Mouse (Mus musculus): Measurements from ENCODE around the gene Nckap1l. TPM values are rescaled to one million over a fixed set of nuclear protein-coding genes. Genes with fewer than 3 reads are reported as not detected.

Nckap1l gene
- polyA plus RNA-seq, 1 experiment = not detected

DNA sequence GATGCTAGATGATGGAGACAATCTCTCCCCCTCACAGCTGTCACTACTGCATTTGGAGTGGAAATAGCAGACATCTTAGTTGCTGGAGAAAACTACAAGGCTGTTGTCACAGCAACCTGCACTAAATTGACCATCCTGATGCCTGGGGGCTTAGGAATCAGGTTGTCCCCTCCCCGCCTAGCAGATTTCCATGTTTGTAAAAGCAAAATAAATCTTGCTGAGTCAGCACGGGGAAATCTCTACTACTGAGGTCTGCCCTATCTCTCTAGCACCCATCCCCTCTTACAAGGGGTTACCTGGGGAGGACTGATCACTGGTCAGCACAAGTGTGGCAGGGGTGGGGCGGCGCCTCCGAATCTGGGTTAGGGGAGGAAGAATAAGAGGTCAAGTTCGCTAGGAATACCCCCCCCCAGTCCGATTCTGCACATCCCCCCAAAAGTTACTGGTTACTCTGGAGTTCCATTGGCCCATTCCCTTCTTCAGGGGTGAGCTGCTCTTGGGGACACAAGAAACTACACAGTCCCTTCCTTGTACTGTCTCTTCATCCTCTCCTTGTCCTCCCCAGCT lies 80.5 kb downstream of the Nckap1l start:
- WGBS = 88% methylated on average over 7 of the region's 7 CpGs
- Histone ChIP-seq H3K4me3 (ENCODE audit: insufficient read depth, low read depth, low read length) (no peak overlapping the region), H3K27ac (ENCODE audit: insufficient read depth, low read depth, low read length) (no peak overlapping the region), H3K4me1 (ENCODE audit: control insufficient read depth, insufficient read depth, low read length) (peaks cover 25% of the 10 kb centered on the region)
- no peak for TF ChIP-seq POLR2A (IDR thresholded peaks at IDR 0.05; ENCODE audit: insufficient read depth, low read depth, low read length)
- TF ChIP-seq CTCF (IDR thresholded peaks at IDR 0.05; ENCODE audit: insufficient read depth, low read depth, low read length) = no peak

DNA sequence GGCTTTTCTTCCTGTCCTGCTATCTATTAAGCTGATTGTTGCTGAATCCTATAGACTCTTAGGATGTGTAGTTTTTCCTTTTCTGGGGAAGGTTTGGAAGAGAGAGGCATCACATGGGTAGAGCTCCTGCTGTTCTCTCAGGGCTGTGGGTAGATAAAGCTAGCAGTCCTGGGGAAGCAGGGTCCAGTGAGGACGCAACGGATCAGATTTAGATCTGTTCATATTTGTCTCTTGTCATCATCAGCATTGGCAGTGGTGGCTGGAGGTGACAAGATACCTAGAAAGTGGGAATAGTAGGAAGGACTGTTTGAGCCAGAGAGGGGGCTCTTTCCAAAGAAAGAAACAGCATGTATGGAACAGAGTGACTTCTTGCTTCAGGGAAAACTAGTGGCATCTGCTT lies 81.4 kb downstream of the Nckap1l start:
- TF ChIP-seq CTCF (IDR thresholded peaks at IDR 0.05; ENCODE audit: insufficient read depth, low read depth, low read length) (no peak), POLR2A (IDR thresholded peaks at IDR 0.05; ENCODE audit: insufficient read depth, low read depth, low read length) (no peak)
- no peak overlapping the region for H3K4me3 ChIP-seq (ENCODE audit: insufficient read depth, low read depth, low read length)
- 68% methylated on average over 2 of the region's 2 CpGs for WGBS
- no peak overlapping the region for H3K27ac ChIP-seq (ENCODE audit: insufficient read depth, low read depth, low read length)
- peaks cover 25% of the 10 kb centered on the region for H3K4me1 ChIP-seq (ENCODE audit: control insufficient read depth, insufficient read depth, low read length)

DNA sequence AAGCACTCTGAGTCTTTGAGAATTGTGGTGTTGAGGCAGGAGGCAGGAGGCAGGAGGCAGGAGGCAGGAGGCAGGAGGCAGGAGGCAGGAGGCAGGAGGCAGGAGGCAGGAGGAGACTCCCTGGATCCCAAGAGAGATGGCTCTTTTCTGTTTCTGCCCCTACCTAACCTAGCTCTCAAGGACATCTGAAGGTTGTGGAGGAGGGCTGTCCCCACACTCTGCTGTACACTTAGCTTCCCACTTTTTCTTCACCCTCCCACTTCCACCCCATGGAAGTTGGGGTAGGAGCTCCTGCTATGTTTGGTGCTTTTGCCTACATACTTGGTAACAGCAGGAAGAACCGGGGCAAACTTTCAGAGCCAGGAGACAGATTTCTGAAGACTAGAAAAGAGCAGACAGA lies 82.2 kb downstream of the Nckap1l start:
- no peak for TF ChIP-seq CTCF (IDR thresholded peaks at IDR 0.05; ENCODE audit: insufficient read depth, low read depth, low read length)
- TF ChIP-seq POLR2A (IDR thresholded peaks at IDR 0.05; ENCODE audit: insufficient read depth, low read depth, low read length) = no peak
- no peak overlapping the region for H3K27ac ChIP-seq (ENCODE audit: insufficient read depth, low read depth, low read length)
- 31% methylated on average over 1 of the region's 1 CpGs for WGBS
- H3K4me3 ChIP-seq (ENCODE audit: insufficient read depth, low read depth, low read length) = no peak overlapping the region
- H3K4me1 ChIP-seq (ENCODE audit: control insufficient read depth, insufficient read depth, low read length) = peaks cover 25% of the 10 kb centered on the region

DNA sequence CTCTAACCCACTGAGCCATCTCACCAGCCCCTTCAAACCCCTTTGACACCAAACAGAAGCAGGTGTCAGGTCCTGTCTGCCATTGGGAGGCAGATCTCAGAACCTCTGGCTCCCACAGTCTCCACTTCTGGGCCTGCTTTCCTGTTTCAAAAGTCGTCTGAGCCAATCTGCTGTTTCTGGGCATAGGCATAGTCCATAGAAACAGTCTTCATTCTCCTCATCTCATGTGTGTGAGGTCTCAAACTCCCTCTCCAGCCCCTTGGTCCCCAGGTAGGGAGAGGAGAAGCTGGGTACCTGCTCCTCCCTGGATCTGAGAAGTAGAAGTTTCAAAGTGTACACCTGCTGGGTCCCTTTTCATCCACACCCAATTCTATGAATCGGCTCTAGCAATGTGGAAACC lies 82.9 kb downstream of the Nckap1l start:
- Histone ChIP-seq H3K4me1 (ENCODE audit: control insufficient read depth, insufficient read depth, low read length) (peaks cover 22% of the 10 kb centered on the region), H3K27ac (ENCODE audit: insufficient read depth, low read depth, low read length) (peak overlapping the region; percentile 43), H3K4me3 (ENCODE audit: insufficient read depth, low read depth, low read length) (peak overlapping the region; percentile 88)
- TF ChIP-seq CTCF (IDR thresholded peaks at IDR 0.05; ENCODE audit: insufficient read depth, low read depth, low read length) = no peak
- no peak for TF ChIP-seq POLR2A (IDR thresholded peaks at IDR 0.05; ENCODE audit: insufficient read depth, low read depth, low read length)
- WGBS = 11% methylated on average over 2 of the region's 2 CpGs

DNA sequence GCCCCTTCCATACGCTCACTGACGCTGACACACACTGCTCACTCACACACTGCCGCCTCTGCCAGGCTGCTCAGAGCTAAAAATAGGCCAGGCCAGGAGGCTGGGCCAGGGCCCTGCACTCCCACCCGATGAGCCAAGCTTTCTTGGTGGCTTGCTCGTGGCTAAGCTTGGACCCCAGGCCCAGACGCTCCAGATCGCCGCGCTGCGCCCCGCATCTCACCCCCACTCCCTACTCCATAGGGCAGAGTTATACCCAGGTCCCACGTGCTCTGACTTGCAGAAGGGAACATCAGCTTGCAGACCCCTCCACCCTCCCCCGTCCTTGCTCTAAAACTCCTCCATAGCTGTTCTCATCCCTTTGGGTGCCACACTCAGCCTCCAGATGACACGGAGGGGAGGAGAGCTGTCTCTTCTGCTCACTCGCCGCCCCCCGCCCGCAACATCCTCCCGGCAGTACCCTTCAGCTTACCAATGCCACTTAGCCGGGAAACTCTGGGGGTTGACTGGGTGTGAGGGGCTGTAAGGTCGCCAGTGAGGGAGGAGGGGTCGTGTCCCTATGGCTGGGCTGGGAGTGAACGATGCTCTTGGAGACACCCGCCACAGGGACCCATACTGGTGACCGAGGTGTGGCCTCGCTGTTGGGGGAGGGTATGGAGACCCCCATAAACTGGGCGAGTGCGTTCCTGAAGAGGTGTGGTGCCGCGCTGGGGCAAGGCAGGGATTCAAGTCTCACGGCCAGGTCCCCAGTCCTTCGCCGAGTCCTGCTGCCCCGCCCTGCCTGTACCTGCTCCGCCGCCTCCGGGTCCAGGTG lies 83.6 kb downstream of the Nckap1l start:
- TF ChIP-seq POLR2A (IDR thresholded peaks at IDR 0.05; ENCODE audit: insufficient read depth, low read depth, low read length) (no peak), CTCF (IDR thresholded peaks at IDR 0.05; ENCODE audit: insufficient read depth, low read depth, low read length) (no peak)
- Histone ChIP-seq H3K4me1 (ENCODE audit: control insufficient read depth, insufficient read depth, low read length) (peaks cover 20% of the 10 kb centered on the region), H3K4me3 (ENCODE audit: insufficient read depth, low read depth, low read length) (peak overlapping the region; percentile 88), H3K27ac (ENCODE audit: insufficient read depth, low read depth, low read length) (peak overlapping the region; percentile 18; the same call in 1 of the 2 replicates)
- under 1% methylated on average over 37 of the region's 37 CpGs for WGBS

DNA sequence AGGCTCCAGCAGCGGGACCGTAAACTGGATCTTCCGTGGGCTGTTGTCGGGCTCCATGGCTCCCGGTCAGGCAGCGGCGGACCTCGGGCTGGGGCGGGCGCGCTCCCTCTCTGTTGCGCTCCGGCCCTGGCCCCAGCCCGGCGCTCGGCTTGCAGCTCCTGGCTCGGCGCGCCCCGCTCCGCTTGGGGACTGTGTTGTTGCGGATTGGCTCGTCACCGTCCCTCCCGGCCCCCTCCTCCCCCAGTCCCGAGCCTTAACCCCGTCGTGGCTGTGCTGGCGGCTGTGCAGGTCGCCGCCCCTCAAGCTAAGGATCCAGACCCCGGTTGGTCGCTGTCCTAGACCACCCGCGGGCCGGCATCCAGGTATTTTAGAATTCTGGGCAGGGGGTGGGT lies 84.2 kb downstream of the Nckap1l start, which contains the start of gene Ppp1r1a:
TSS of gene Ppp1r1a (minus strand) at position 182 of the 392 bp plus-strand sequence.
- under 1% methylated on average over 36 of the region's 36 CpGs for WGBS
- peaks cover 20% of the 10 kb centered on the region for H3K4me1 ChIP-seq (ENCODE audit: control insufficient read depth, insufficient read depth, low read length)
- no peak for TF ChIP-seq CTCF (IDR thresholded peaks at IDR 0.05; ENCODE audit: insufficient read depth, low read depth, low read length)
- TF ChIP-seq POLR2A (IDR thresholded peaks at IDR 0.05; ENCODE audit: insufficient read depth, low read depth, low read length) = peak; percentile 38; the same call in 1 of the 2 replicates
- H3K27ac ChIP-seq (ENCODE audit: insufficient read depth, low read depth, low read length) = peak within 1 kb of the TSS; percentile 18; the same call in 1 of the 2 replicates
- H3K4me3 ChIP-seq (ENCODE audit: insufficient read depth, low read depth, low read length) = peak within 1 kb of the TSS; percentile 88

DNA sequence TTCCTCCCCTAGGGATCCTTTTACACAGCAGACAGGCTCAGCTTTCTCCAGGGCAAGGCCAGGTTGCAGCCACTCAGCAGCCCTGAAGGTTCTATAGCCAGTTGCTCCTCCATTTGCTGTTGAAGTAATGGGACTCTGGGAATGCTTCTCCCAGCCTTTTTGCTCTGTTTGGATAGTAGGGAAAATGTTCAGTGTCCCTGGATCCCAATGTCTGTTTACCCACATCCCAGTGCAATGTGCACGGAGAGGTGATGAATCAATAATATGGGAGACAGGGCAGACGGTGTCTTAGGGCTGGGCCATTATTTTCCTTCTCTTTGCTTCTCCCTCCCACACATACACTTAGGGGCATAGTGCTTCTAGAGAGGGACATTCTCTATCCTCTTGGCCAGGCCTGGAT lies 85.7 kb downstream of the Nckap1l start:
- no peak for TF ChIP-seq CTCF (IDR thresholded peaks at IDR 0.05; ENCODE audit: insufficient read depth, low read depth, low read length)
- TF ChIP-seq POLR2A (IDR thresholded peaks at IDR 0.05; ENCODE audit: insufficient read depth, low read depth, low read length) = no peak
- 79% methylated on average over 2 of the region's 2 CpGs for WGBS
- Histone ChIP-seq H3K4me1 (ENCODE audit: control insufficient read depth, insufficient read depth, low read length) (peaks cover 16% of the 10 kb centered on the region), H3K27ac (ENCODE audit: insufficient read depth, low read depth, low read length) (no peak overlapping the region), H3K4me3 (ENCODE audit: insufficient read depth, low read depth, low read length) (no peak overlapping the region)

DNA sequence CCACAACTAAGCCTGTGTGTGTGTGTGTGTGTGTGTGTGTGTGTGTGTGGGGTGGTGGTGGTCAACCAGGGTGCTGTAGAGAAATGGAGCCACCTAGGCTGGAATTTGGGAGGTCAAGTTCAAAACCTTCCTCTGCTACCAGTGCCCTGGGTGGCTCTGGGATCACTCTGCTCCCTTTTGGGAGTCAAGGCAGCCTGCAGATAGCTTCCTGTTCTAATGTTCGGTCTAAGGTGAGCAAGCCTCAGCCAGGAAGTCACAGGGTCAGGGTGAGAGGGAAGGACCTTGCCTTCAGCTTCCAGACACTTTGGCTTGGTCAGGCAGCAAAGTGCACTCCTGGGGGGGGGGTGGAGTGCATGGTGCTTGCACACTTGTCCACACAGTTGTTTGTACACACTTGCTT lies 87.1 kb downstream of the Nckap1l start:
- H3K4me3 ChIP-seq (ENCODE audit: insufficient read depth, low read depth, low read length) = no peak overlapping the region
- 83% methylated on average over 1 of the region's 1 CpGs for WGBS
- TF ChIP-seq CTCF (IDR thresholded peaks at IDR 0.05; ENCODE audit: insufficient read depth, low read depth, low read length) (no peak), POLR2A (IDR thresholded peaks at IDR 0.05; ENCODE audit: insufficient read depth, low read depth, low read length) (no peak)
- peaks cover 15% of the 10 kb centered on the region for H3K4me1 ChIP-seq (ENCODE audit: control insufficient read depth, insufficient read depth, low read length)
- H3K27ac ChIP-seq (ENCODE audit: insufficient read depth, low read depth, low read length) = no peak overlapping the region

DNA sequence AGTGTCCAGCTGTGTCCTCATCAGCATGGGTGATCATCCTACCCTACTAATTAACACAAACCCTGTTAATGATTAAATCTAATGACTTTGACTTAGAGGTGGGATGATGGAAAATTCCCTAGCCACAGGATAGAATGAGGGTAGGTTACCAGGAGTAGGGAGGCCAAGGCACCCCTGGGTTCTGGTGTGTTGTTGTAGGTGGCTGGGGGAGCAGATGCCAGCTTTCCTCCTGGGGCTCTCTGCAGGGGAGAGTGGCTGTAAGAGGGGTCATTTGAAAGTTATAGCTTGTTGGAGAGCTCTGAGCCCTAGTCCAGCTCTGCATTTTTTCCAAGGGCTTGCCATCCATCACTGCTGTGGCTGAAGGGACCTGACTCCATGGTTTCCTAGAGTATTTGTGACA lies 88.9 kb downstream of the Nckap1l start:
- no peak for TF ChIP-seq POLR2A (IDR thresholded peaks at IDR 0.05; ENCODE audit: insufficient read depth, low read depth, low read length)
- TF ChIP-seq CTCF (IDR thresholded peaks at IDR 0.05; ENCODE audit: insufficient read depth, low read depth, low read length) = no peak
- Histone ChIP-seq H3K27ac (ENCODE audit: insufficient read depth, low read depth, low read length) (no peak overlapping the region), H3K4me3 (ENCODE audit: insufficient read depth, low read depth, low read length) (no peak overlapping the region), H3K4me1 (ENCODE audit: control insufficient read depth, insufficient read depth, low read length) (peaks cover 2% of the 10 kb centered on the region; the same call in 1 of the 2 replicates)
